Mouse (Mus musculus): ENCODE measurements around the gene Nek7. TPM values are rescaled to one million over a fixed set of nuclear protein-coding genes. Genes with fewer than 3 reads are reported as not detected.
A peak's percentile ranks its signal among the peaks of the same experiment; 100 is the strongest.

Gene Nek7
- polyA plus RNA-seq, 1 experiment from 2014 or later: 22.2 TPM

GRCm38 (mm10) chr1:138637850-138638249 lies 17.9 kb upstream of the Nek7 start:
- no peaks in the 10 kb centered on the region for H3K36me3 ChIP-seq (replicated peaks; ENCODE audit: insufficient read depth, low read length)
- no peaks in the 10 kb centered on the region for H3K27me3 ChIP-seq (ENCODE audit: insufficient read depth, low read length)
- H3K4me1 ChIP-seq (ENCODE audit: insufficient read depth): no peaks in the 10 kb centered on the region
- H3K27ac ChIP-seq (ENCODE audit: low read depth): no peak overlapping the region
- H3K9me3 ChIP-seq (ENCODE audit: low read length): no peaks in the 10 kb centered on the region
- H3K4me2 ChIP-seq (ENCODE audit: low read depth, low read length): no peak overlapping the region
- no peak overlapping the region for H3K4me3 ChIP-seq (ENCODE audit: low read depth, low read length)
- ATAC-seq: no peak
- no peak for DNase-seq
- no peak for TF ChIP-seq EP300 (IDR thresholded peaks at IDR 0.05; ENCODE audit: low read depth)
- TF ChIP-seq CTCF (IDR thresholded peaks at IDR 0.05; ENCODE audit: low read depth): peak; percentile 62
- H3K9ac ChIP-seq (replicated peaks): no peak overlapping the region

GRCm38 (mm10) chr1:138634561-138634960 lies 14.6 kb upstream of the Nek7 start:
- Histone ChIP-seq H3K9me3 (ENCODE audit: low read length) (no peaks in the 10 kb centered on the region), H3K36me3 (replicated peaks; ENCODE audit: insufficient read depth, low read length) (no peaks in the 10 kb centered on the region), H3K27ac (ENCODE audit: low read depth) (no peak overlapping the region), H3K9ac (replicated peaks) (no peak overlapping the region), H3K4me3 (ENCODE audit: low read depth, low read length) (no peak overlapping the region), H3K27me3 (ENCODE audit: insufficient read depth, low read length) (no peaks in the 10 kb centered on the region), H3K4me2 (ENCODE audit: low read depth, low read length) (no peak overlapping the region), H3K4me1 (ENCODE audit: insufficient read depth) (no peaks in the 10 kb centered on the region)
- WGBS (ENCODE audit: insufficient replicate concordance): 79% methylated on average over 1 of the region's 1 CpGs
- TF ChIP-seq CTCF (IDR thresholded peaks at IDR 0.05; ENCODE audit: low read depth) (no peak), EP300 (IDR thresholded peaks at IDR 0.05; ENCODE audit: low read depth) (no peak)
- no peak for ATAC-seq
- DNase-seq: no peak

- WGBS (ENCODE audit: insufficient replicate concordance): 75% methylated on average over 4 of the region's 4 CpGs
- DNase-seq: no peak
- Histone ChIP-seq H3K4me3 (ENCODE audit: low read depth, low read length) (no peak overlapping the region), H3K4me1 (ENCODE audit: insufficient read depth) (peaks cover 3% of the 10 kb centered on the region; the same call in 1 of the 2 replicates), H3K36me3 (replicated peaks; ENCODE audit: insufficient read depth, low read length) (no peaks in the 10 kb centered on the region), H3K27me3 (ENCODE audit: insufficient read depth, low read length) (no peaks in the 10 kb centered on the region), H3K4me2 (ENCODE audit: low read depth, low read length) (no peak overlapping the region), H3K9ac (replicated peaks) (no peak overlapping the region), H3K9me3 (ENCODE audit: low read length) (no peaks in the 10 kb centered on the region), H3K27ac (ENCODE audit: low read depth) (no peak overlapping the region)
- TF ChIP-seq EP300 (IDR thresholded peaks at IDR 0.05; ENCODE audit: low read depth) (no peak), CTCF (IDR thresholded peaks at IDR 0.05; ENCODE audit: low read depth) (no peak)
- no peak for ATAC-seq
Measured at GRCm38 (mm10) chr1:138628919-138629318, 9.0 kb upstream of the Nek7 start.

- H3K4me1 ChIP-seq (ENCODE audit: insufficient read depth): peaks cover 3% of the 10 kb centered on the region; the same call in 1 of the 2 replicates
- no peaks in the 10 kb centered on the region for H3K9me3 ChIP-seq (ENCODE audit: low read length)
- TF ChIP-seq CTCF (IDR thresholded peaks at IDR 0.05; ENCODE audit: low read depth) (no peak), EP300 (IDR thresholded peaks at IDR 0.05; ENCODE audit: low read depth) (no peak)
- DNase-seq (no peak), ATAC-seq (no peak)
- 78% methylated on average over 3 of the region's 3 CpGs for WGBS (ENCODE audit: insufficient replicate concordance)
- H3K27ac ChIP-seq (ENCODE audit: low read depth): no peak overlapping the region
- H3K4me2 ChIP-seq (ENCODE audit: low read depth, low read length): no peak overlapping the region
- H3K36me3 ChIP-seq (replicated peaks; ENCODE audit: insufficient read depth, low read length): no peaks in the 10 kb centered on the region
- H3K9ac ChIP-seq (replicated peaks): no peak overlapping the region
- no peak overlapping the region for H3K4me3 ChIP-seq (ENCODE audit: low read depth, low read length)
- no peaks in the 10 kb centered on the region for H3K27me3 ChIP-seq (ENCODE audit: insufficient read depth, low read length)
Measured at GRCm38 (mm10) chr1:138628486-138628885, 8.5 kb upstream of the Nek7 start.

- H3K27ac ChIP-seq (ENCODE audit: low read depth): no peak overlapping the region
- 71% methylated on average over 3 of the region's 3 CpGs for WGBS (ENCODE audit: insufficient replicate concordance)
- no peaks in the 10 kb centered on the region for H3K27me3 ChIP-seq (ENCODE audit: insufficient read depth, low read length)
- no peaks in the 10 kb centered on the region for H3K36me3 ChIP-seq (replicated peaks; ENCODE audit: insufficient read depth, low read length)
- no peak for TF ChIP-seq CTCF (IDR thresholded peaks at IDR 0.05; ENCODE audit: low read depth)
- TF ChIP-seq EP300 (IDR thresholded peaks at IDR 0.05; ENCODE audit: low read depth): no peak
- ATAC-seq (no peak), DNase-seq (no peak)
- no peak overlapping the region for H3K4me3 ChIP-seq (ENCODE audit: low read depth, low read length)
- no peak overlapping the region for H3K4me2 ChIP-seq (ENCODE audit: low read depth, low read length)
- H3K4me1 ChIP-seq (ENCODE audit: insufficient read depth): peaks cover 6% of the 10 kb centered on the region; the same call in 1 of the 2 replicates
- H3K9ac ChIP-seq (replicated peaks): no peak overlapping the region
- no peaks in the 10 kb centered on the region for H3K9me3 ChIP-seq (ENCODE audit: low read length)
Measured at GRCm38 (mm10) chr1:138627804-138628203, 7.9 kb upstream of the Nek7 start.

- no peak for DNase-seq
- Histone ChIP-seq H3K4me3 (ENCODE audit: low read depth, low read length) (no peak overlapping the region), H3K27me3 (ENCODE audit: insufficient read depth, low read length) (no peaks in the 10 kb centered on the region), H3K9ac (replicated peaks) (no peak overlapping the region), H3K9me3 (ENCODE audit: low read length) (no peaks in the 10 kb centered on the region), H3K4me1 (ENCODE audit: insufficient read depth) (peaks cover 15% of the 10 kb centered on the region; the same call in 1 of the 2 replicates), H3K36me3 (replicated peaks; ENCODE audit: insufficient read depth, low read length) (no peaks in the 10 kb centered on the region), H3K27ac (ENCODE audit: low read depth) (no peak overlapping the region), H3K4me2 (ENCODE audit: low read depth, low read length) (no peak overlapping the region)
- 60% methylated on average over 3 of the region's 3 CpGs for WGBS (ENCODE audit: insufficient replicate concordance)
- TF ChIP-seq CTCF (IDR thresholded peaks at IDR 0.05; ENCODE audit: low read depth): no peak
- no peak for TF ChIP-seq EP300 (IDR thresholded peaks at IDR 0.05; ENCODE audit: low read depth)
- ATAC-seq: peak; percentile 66
Measured at GRCm38 (mm10) chr1:138626288-138626687, 6.3 kb upstream of the Nek7 start.

GRCm38 (mm10) chr1:138623870-138624269 lies 3.9 kb upstream of the Nek7 start:
- Histone ChIP-seq H3K4me2 (ENCODE audit: low read depth, low read length) (no peak overlapping the region), H3K27ac (ENCODE audit: low read depth) (0 out of 2 replicates have a peak overlapping the region, but pooled peaks have one; percentile 39)
- no peak for TF ChIP-seq CTCF (IDR thresholded peaks at IDR 0.05; ENCODE audit: low read depth)
- no peak for TF ChIP-seq EP300 (IDR thresholded peaks at IDR 0.05; ENCODE audit: low read depth)

More at GRCm38 (mm10) chr1:138623870-138624269, 3.9 kb upstream of the Nek7 start:
- DNase-seq (no peak), ATAC-seq (no peak)
- WGBS (ENCODE audit: insufficient replicate concordance): 80% methylated on average over 1 of the region's 1 CpGs
- Histone ChIP-seq H3K36me3 (replicated peaks; ENCODE audit: insufficient read depth, low read length) (no peaks in the 10 kb centered on the region), H3K4me3 (ENCODE audit: low read depth, low read length) (no peak overlapping the region), H3K9me3 (ENCODE audit: low read length) (no peaks in the 10 kb centered on the region), H3K27me3 (ENCODE audit: insufficient read depth, low read length) (no peaks in the 10 kb centered on the region), H3K9ac (replicated peaks) (no peak overlapping the region), H3K4me1 (ENCODE audit: insufficient read depth) (peaks cover 20% of the 10 kb centered on the region)

Measured in liver, postnatal 0 days (tissue).